Mouse (Mus musculus): ENCODE data around the gene Anpep.

GRCm38 (mm10) chr7:79786295-79786694 lies 74.6 kb downstream of the Anpep start:
- TF ChIP-seq POLR2A (IDR thresholded peaks at IDR 0.05; ENCODE audit: low read depth, low read length), result no peak
- TF ChIP-seq CTCF (IDR thresholded peaks at IDR 0.05; ENCODE audit: borderline replicate concordance, insufficient read depth, low read length), result 0 out of 2 replicates have a peak, but pooled peaks have one; percentile 1
